Mouse (Mus musculus): Measurements from ENCODE around the gene Psmd11.
A peak's percentile ranks its signal among the peaks of the same experiment; 100 is the strongest.
"Not testable (repeated sequence)": the region's sequence is repeated elsewhere in the genome, so short reads cannot be mapped to it uniquely, and the experiment has no call there.

Gene Psmd11

GRCm38 (mm10) chr11:80429500-80430166, 1.2 kb downstream of the Psmd11 start:
- DNase-seq = no peak

- DNase-seq = no peak
These were observed 2.0 kb downstream of the Psmd11 start for GRCm38 (mm10) chr11:80430366-80430910.

- DNase-seq = no peak
These were observed 18.5 kb downstream of the Psmd11 start for GRCm38 (mm10) chr11:80446916-80447315.

- no peak for DNase-seq
These were observed 21.4 kb downstream of the Psmd11 start for GRCm38 (mm10) chr11:80449859-80450258.

GRCm38 (mm10) chr11:80452242-80452641, 23.8 kb downstream of the Psmd11 start:
- DNase-seq = no peak

- no peak for DNase-seq
These were observed 24.8 kb downstream of the Psmd11 start for GRCm38 (mm10) chr11:80453198-80453597.

GRCm38 (mm10) chr11:80463605-80464130, 35.3 kb downstream of the Psmd11 start:
- DNase-seq = not testable (repeated sequence)

GRCm38 (mm10) chr11:80471836-80472605, 43.6 kb downstream of the Psmd11 start:
- DNase-seq = peak; percentile 21 to 40

- DNase-seq = peak; percentile 72 to 73
These were observed 45.8 kb downstream of the Psmd11 start for GRCm38 (mm10) chr11:80474175-80474691.

- DNase-seq = no peak
These were observed 46.4 kb downstream of the Psmd11 start for GRCm38 (mm10) chr11:80474846-80475245.

- DNase-seq = no peak
These were observed 47.1 kb downstream of the Psmd11 start for GRCm38 (mm10) chr11:80475544-80475943.

- DNase-seq = peak; percentile 93 to 96
These were observed 48.1 kb downstream of the Psmd11 start, which contains the start of gene Cdk5r1 for GRCm38 (mm10) chr11:80476222-80477189. Cdk5r1 (plus strand) TSS chr11:80477023.

- DNase-seq = peak; percentile 51 to 63
These were observed 49.2 kb downstream of the Psmd11 start for GRCm38 (mm10) chr11:80477341-80478199.

- peak in 1 of 2 experiments; percentile 39 for DNase-seq
These were observed 50.4 kb downstream of the Psmd11 start for GRCm38 (mm10) chr11:80478694-80479412.

- peak in 1 of 2 experiments; percentile 59 for DNase-seq
These were observed 51.0 kb downstream of the Psmd11 start for GRCm38 (mm10) chr11:80479425-80479824.

- DNase-seq = peak; percentile 53 to 56
These were observed 51.8 kb downstream of the Psmd11 start for GRCm38 (mm10) chr11:80479906-80480866.

- DNase-seq = peak in 1 of 2 experiments; percentile 42
These were observed 53.1 kb downstream of the Psmd11 start for GRCm38 (mm10) chr11:80481409-80482050.

- DNase-seq = peak in 1 of 2 experiments; percentile 26
These were observed 53.9 kb downstream of the Psmd11 start for GRCm38 (mm10) chr11:80482347-80482746.

All from cerebellum, postnatal 36 days (tissue).